Mouse (Mus musculus) layer of hippocampus, postnatal 14 days (tissue): ENCODE measurements at regions not wholly inside any gene's neighbourhood (a gene's known extent, or its start where the extent isn't known, plus 50 kb on each side); places are given as distances from the start of the nearest gene placed in this dataset.
"Not testable (repeated sequence)": the region's sequence is repeated elsewhere in the genome, so short reads cannot be mapped to it uniquely, and the experiment has no call there.

Experiments
- DNase-seq, 2 experiments: peaks; one replicate each; pipeline ENCODE4 v3.0.0; 2021 to 2022; ENCODE audit warnings: low spot score in 2 of 2, mixed read lengths in 1 of 2

DNA sequence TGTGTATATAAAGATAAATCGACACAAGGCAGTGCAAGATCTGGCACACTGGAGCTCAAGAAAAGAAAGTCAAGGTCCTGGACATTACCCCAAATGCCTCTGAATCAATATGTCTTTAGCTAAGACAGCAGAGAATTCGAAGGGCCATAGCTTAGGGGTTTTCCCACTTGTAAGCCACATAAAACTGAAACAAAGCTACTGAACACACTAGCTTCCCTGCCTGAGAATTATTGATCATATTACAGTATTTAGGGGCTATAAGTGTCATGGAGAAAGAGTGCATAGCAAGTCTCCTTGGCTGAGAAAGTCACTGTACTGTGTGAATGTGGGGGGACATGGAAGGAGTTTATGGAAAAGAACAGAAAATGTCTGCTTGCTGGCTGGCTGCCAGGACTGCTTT lies 207.3 kb upstream of the Htr1f start:
- no peak for DNase-seq

DNA sequence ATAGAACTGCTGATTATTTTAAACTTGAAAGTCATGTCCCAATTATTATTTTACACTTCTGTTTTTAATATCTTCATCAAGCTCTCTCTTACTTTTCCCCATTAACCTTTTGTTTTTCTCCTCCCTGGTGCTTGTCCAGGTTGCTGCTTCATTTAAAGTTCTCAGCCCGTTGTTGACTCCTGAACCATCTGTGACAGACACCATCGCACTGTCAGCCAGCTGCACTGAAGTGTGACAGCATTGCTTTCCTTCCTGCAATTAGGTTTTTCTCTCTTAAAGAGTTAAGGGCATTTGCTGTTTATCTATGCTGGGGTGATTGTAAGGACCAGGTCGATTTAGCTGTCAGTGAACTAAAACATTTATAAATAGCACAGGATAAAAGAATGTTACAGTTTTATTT lies 205.3 kb upstream of the Pou1f1 start:
- DNase-seq: no peak

DNA sequence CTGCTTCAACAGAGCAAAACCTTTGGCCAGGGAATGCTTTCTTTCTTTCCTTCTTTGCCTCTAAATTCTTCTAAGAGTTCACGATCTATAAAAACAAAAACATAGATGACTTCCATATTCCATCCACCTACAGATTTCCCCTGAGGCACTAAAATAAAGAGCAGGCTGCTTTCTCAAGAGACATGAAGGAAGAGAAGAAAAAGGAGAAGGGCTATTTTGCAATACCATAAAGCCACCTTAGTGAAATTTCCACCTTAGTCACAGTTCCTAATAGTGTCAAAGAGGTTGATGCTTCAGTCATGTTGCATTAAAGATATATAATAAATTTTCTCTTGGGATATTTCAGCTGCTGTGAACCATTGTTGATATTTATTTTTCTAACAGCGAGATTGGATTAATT lies 187.9 kb upstream of the Pou1f1 start:
- no peak for DNase-seq

DNA sequence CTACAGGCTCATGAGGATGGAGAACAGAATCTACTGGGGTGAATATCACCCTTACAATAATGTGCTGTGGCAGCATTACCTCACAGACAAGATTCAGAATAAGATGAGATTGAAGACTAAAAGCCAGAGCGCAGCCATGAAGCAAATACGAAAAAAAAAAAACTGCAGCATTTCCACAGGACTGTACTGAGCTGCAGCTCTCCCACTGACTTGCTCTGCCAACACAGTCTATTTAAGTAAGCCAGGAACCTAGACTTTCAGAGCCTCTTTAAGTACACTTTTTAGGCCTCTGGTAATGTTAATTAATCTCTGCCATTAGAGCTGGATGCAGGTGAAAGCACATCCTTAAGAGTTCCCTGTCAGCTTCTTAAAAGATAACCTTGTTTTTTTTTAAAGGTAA lies 181.1 kb upstream of the Pou1f1 start:
- DNase-seq: no peak

DNA sequence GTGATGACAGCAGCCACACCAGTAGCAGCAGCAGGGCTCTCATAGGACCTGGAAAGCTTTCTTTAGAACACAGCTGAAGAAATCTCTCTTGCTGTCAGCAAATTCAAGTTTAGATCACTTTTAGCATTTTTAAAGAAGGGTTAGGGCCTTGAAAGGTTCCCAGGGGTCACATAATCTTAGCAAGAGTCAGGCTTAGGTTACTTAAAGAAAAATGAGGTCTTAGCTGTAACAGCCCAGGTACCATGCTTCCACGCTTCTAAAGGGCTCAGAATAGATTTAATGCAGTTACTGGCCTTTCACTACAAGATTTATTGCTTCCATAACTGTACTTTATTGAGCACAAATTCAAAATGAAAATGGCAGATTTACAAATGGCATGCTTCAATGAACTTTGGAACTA lies 160.4 kb upstream of the Pou1f1 start:
- no peak for DNase-seq

DNA sequence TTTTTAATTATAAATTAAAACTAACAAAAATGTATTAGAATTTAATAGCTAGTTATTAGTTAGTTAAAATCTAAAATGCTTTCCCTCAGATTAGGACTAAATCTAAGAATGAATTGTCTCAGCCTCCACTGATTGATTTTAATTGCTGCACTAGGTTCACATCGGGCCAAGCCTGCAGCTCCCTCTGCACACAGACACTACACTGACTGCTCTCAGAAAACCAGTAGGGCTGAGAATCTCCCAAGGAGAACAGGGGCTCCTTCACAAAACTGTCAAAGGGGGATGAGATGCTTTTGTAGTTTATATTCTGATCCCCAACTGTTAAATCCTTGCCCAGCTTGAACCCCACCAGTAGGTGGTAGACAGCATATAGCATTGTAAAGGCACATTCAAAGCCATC lies 151.0 kb upstream of the Pou1f1 start:
- no peak for DNase-seq

DNA sequence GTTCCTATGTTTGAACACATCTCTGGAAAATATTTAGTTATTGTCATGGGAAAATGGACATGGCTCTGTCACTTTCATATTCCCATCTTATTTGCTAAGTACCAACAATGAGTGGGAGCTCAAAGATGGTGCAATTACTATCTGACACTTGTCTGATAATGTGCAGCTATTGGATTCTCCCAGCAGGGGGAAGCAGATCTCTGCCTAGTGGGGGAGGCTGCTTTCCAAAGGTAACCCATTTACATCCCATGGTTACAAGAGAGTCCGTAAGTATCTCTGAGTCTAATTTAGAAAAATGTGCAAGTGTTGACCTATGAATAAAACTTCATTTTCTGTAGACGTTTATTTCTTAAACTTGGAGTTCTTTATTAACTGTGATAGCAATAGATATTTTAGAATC lies 149.4 kb upstream of the Pou1f1 start:
- DNase-seq: peak in 1 of 2 experiments; percentile 13

DNA sequence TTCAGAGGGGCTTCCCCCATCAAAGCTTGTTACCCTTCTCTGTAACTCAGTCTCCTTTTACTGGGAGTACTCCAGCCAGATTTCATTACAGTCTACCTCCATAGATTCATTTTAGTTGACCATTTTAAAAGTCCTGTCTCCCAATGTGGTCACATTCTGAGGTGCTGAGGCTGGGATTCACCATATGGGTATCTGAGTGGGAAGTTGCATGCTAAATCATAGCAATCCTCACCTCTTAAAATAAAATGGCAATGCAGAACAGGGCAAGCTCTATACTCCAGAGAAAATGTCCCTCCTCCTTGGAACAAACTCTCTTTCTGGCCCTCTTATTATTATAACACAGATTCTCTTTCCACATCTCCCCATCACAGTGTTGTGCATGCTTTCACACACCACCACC lies 143.8 kb upstream of the Pou1f1 start:
- no peak for DNase-seq

DNA sequence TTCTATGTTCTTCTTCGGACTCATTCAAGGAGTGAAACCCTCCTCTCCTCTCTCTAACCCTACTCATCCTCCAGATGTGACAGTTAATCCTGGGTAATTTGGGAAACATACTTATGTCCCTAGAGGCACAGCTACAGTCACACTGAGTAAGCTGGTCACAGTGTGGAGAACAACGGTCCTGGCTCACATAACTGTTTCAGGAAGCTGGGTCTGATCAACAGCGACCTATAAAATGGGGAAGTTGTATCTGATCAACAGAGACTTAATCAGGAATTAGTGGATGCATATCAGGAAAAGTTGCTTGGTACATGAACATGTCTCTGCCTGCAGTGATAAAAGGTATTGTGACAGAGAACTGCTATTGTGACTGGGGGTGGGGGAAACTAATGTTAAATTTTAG lies 142.0 kb upstream of the Pou1f1 start:
- no peak for DNase-seq

DNA sequence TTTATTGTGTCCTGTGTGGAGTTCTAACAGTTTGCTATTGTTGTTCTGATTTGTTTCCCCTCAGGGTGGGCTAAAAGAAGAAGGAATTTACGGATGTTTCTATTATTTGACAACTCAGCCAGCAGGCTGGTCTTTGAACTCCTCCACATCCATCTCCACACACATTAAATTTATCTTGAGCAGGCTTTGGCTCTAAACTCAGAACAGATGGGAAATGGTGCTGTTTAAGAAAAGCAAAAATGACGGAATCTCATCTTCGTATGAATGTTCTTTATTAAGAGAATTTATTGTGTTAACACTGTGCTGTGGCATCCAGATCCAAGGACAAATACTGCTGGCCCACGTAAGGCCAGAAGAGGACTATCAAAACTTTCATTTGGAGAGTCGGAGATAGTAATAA lies 140.4 kb upstream of the Pou1f1 start:
- peak in 1 of 2 experiments; percentile 10 for DNase-seq

DNA sequence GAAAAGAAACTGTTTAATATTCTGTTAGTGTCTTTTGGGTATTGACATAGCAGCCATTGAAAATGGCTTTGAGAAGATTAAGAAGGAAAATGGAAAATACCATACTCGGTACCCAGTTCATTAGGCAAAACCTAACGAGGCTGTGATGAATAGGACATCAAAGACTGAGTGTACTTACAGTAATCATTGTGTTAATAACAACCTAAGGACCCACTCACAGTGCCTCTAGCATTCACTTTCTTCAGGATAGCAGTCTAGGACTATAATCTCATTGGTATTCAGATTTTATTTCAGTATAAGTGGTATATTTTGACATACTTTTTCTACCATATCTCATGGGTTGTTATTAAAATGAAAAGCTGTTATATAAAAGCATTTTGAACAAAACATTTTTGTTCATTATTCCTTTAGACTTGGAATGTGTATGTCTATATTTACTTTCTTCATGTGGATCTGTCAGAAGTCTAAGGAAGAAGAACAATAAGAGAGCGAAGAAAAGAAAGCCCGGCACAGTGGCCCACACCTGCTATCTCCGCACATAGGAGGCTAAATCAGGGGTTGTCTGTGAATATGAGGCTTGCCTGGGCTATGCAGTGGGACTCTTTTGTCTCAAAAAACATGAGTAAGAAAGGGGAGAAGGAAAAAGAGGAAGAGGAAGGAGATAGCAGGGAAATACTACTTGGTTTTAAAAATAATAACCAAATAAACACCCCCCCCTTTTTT lies 116.2 kb upstream of the Pou1f1 start:
- DNase-seq: no peak

DNA sequence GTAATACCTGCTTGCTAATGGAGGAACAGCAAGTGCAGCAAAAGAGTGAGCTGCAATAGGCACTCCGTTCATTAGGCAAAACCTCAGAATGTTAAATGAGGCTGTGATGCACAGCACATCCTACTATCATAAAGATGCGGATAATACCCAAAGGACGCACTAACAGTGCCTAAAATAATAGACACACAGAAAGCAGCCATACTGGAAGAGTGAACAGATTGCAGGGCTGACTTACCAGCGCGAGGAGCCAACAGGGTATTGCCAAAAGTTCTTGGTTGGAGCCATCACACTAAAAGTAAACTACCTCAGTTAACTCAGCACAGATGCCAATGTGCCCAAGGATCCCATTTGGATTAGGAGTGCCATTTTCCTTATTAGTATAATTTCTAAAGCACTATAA lies 115.5 kb upstream of the Pou1f1 start:
- DNase-seq: peak in 1 of 2 experiments; percentile 30

DNA sequence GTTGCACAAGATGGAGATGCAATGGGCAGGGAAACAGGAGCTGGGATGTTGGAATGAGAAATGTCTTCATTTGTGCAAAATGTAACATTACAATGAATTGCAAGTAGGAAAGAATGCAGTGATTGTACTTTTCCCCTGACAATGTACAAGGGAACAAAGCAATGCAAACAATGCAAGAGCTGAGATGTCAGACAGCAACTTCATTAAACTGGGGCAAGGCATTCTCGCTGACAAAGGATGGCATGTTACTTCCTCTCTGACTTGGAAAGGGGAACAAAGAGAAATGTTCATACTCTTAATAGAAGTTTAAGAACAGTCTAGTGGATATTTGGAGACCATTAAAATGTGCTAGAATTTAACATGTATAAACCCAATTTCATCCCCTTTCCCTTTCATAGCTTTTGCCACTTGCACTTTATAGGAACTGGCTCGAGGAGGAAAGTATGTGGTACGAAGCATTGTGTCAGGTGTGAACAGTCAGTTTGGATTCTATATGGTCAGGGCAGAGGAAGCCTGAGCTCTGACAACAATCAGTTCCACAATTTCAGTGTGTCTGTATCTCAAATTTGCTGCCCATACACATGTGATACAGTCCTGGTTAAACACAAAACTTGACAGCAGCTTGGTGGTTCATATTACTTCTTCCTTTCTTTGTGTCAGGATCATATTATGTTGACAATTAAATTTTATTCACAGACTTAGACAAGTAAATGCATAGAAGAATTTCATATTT lies 114.3 kb upstream of the Pou1f1 start:
- DNase-seq: no peak

DNA sequence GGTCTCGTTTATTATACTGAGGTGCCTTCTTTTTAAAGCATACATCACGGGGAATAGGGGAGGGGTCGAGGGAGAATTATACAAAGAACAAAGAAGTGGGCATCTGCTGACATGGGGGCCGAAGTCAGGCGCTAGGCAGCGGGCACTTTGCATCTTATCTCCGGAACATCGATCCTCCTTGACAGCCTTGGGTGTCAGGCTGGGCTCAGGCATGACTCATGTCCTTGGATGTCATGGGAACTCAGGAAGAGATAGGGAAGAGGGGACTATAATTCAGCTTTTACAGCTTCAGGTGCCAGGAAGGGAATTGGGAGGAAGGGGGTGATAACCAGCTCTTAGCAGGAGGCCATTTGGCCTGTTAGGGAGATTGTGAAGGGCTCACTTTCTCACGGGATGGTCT lies 88.3 kb upstream of the Pou1f1 start:
- DNase-seq: not testable (repeated sequence)

DNA sequence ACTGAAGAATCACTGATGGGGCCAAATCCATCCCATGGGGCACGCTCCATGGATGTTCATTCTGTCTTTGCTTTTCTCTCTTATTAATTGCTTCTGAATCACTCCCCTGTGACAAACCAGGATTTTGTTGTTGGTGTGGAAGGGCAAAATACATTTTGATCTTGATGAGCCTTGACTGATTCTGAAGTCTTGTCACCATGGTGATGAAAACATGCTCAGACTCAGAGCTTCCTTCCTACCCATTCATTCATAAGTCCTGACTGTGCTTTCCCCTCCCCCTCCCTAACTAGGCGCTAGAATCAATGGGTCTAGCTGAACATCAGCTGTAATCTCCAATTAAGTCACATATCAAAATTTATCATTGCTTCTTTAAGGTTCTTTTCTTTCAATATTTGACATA lies 84.2 kb upstream of the Pou1f1 start:
- DNase-seq: no peak

DNA sequence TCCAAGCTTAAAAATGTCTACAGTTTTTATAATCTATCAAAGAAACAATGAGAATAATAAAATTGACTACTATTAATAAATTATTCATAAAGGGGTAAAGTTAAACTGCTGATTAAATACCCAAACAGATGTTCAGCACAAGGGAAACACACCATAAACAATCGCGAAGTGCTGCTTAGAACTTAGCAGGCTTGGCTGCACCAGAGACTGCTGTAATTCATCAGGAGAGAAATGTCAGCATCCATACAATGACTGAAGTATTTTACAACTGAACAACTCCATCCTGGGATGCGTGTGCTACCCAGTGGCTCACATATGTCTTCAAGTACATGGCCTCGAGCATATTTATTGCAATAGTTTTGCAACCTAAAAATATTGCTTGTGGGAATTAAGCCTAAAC lies 78.4 kb upstream of the Pou1f1 start:
- no peak for DNase-seq

DNA sequence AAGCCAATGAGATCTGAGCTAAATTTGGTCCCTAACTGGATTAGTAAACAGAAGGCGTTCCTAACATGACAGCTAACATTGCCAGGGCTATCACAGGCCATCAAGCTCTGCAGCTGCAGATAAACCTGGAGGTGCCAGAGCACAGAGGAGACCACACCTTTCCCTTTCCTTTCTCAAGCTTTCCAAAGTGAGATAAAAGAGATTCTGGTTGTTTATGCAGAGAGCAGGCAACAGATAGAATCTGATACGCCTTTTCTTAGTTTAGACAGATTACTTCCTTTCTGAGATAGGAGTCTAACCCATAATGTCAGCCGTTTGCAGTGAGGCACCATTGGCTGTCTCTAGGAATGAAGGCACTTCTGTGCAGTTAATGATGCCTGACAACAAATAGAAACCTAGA lies 71.5 kb upstream of the Pou1f1 start:
- no peak for DNase-seq

DNA sequence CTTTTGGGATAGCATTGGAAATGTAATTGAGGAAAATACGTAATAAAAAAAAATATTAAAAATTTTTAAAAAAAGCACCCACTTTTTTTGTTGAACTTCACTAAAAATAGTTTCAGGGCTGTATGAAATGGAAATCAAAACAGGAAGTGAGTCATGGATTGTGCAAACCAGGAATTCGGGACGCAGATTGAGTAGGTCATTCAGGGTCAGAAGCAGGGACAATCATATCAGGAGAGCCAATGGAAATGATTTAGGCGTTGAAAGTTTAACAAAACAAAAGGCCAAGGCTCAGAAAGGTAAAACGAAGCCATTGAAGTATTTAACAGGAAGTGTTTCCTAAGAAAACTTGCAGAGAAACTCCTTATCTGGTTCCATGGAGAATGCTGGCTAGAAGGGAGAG lies 69.6 kb upstream of the Pou1f1 start:
- DNase-seq: no peak

DNA sequence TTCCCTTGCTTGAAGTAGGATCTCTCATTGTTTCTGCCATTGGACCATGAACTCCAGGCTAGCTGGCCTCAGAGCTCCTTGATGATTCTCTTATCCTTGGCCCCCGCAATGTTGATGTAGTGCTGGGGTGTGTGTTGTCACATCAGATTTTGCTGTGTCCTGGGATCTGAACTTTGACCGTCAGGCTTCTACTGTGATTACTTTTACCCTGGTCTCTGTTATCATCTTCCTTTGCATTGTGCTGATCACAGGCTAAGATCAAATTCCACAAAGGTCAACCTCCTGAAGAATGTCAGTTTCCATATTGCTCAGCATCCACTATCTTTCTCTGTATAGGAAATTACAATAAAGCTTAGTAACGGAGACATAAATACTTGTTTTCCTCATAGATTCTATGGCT lies 68.4 kb upstream of the Pou1f1 start:
- no peak for DNase-seq

DNA sequence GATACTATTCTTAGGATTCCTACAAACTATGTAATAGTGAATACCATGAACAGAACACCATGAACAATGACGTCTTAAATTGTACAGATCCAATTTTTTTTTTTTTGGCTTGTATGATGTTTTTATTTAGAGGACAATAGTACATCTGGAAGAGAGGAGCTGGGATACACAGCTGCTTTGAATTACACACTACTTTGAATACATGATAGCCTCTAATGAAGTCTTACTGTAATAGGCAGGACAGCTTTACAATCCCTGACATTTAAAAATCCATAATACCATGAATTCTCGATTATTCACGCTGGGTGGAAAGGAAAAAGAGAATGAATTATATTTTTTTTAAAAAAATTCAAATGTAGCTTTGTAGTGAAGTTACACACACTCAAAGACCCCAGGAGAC lies 63.4 kb upstream of the Pou1f1 start:
- DNase-seq: not testable (repeated sequence)

DNA sequence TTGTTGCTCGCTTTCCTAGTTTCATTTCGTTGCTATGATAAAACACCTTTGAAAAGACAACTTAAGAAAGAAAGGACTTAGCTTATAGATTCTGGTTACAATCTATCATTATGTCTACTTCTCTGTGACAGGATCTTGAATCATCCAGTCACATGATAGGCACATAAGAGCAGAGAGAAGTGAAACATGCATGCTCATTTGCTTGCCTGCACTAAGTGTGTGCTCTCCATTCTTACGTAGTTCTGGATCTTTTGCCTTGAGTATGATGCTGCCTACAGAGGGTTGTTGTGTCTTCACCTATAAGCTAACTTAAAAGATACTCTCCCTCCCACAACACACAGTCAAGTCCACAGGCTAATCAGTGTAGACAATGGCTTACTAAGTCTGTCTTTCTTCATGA lies 62.1 kb upstream of the Pou1f1 start:
- no peak for DNase-seq

DNA sequence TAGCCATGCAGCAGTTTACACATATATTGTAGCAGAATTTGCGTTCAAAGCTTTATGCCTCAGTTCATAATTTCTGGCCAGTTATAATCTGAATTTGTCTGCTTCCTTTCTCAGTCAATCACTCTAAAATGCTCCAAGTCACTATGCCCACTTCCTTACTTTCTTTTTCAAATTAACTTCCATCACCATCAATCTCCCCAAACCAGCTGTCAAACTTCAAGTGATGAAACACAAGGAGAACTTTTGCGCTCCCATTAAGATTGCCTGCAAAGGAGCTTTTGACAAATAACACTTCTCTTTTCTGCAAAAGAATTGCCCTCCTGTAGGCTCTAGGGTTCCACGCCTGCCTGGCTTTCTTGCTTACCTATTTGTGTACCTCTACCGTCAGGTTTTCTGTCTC lies 50.6 kb upstream of the Pou1f1 start:
- DNase-seq: no peak
